Mouse (Mus musculus): Measurements from ENCODE around the gene Cobl. TPM values are rescaled to one million over a fixed set of nuclear protein-coding genes. Genes with fewer than 3 reads are reported as not detected.

The Cobl gene
- polyA plus RNA-seq, 1 experiment from 2014 or later: 7.6 TPM

DNA sequence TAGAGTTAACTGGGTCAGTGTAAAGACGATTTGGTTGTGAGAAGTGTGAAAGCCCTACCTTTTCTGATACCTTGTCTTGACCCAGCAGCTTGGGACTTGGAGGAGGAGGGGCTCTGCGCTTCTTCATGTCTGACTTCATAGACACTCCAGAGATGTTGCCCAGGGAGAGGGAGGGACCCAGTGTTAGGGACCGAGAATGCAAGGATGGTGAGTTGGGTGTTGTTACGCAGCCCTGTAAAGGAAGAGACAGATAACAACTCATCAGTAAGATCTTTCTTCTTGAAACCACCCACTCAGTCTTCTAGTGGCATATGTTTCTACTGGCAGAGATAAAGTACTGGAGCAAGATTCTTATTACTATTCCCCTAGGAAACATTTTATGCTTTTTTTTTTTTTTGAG lies 121.1 kb downstream of the Cobl start:
- Histone ChIP-seq H3K4me2 (replicated peaks; ENCODE audit: low read depth, low read length) (no peak overlapping the region), H3K4me1 (ENCODE audit: insufficient read depth, low read length) (no peaks in the 10 kb centered on the region), H3K27me3 (ENCODE audit: insufficient read depth, low read length) (no peaks in the 10 kb centered on the region), H3K36me3 (ENCODE audit: insufficient read depth, low read length) (no peaks in the 10 kb centered on the region), H3K27ac (ENCODE audit: low read length) (no peak overlapping the region), H3K9ac (replicated peaks; ENCODE audit: low read length) (no peak overlapping the region), H3K4me3 (ENCODE audit: low read length) (no peak overlapping the region), H3K9me3 (ENCODE audit: low read length) (no peaks in the 10 kb centered on the region)
- no peak for ATAC-seq (ENCODE audit: low FRiP score, low TSS enrichment)
- 86% methylated on average over 4 of the region's 4 CpGs for WGBS

DNA sequence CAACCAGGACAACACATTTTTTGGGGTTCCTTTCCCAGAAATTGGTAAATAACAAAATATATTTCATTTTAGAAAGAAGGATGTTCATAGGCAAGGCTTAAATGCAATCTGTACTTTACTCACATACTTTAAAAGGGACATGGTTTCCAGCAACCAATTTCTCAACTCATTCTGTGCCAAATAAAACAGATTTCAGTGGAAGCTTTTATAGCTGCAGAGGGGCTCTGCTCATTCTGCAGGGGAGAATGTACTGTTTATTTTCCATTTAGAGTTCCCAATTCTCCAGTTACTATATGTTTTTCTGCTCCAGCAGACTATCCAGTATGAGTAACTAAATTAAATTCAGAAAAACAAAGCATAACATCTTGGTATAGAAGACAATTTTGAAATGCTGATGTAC lies 124.1 kb downstream of the Cobl start:
- Histone ChIP-seq H3K4me3 (ENCODE audit: low read length) (no peak overlapping the region), H3K27ac (ENCODE audit: low read length) (no peak overlapping the region), H3K9me3 (ENCODE audit: low read length) (no peaks in the 10 kb centered on the region), H3K27me3 (ENCODE audit: insufficient read depth, low read length) (no peaks in the 10 kb centered on the region), H3K4me1 (ENCODE audit: insufficient read depth, low read length) (no peaks in the 10 kb centered on the region), H3K9ac (replicated peaks; ENCODE audit: low read length) (no peak overlapping the region), H3K36me3 (ENCODE audit: insufficient read depth, low read length) (no peaks in the 10 kb centered on the region), H3K4me2 (replicated peaks; ENCODE audit: low read depth, low read length) (no peak overlapping the region)
- no peak for ATAC-seq (ENCODE audit: low FRiP score, low TSS enrichment)

- peak overlapping the region; percentile 57 for H3K27ac ChIP-seq (ENCODE audit: low read length)
- H3K27me3 ChIP-seq (ENCODE audit: insufficient read depth, low read length): no peaks in the 10 kb centered on the region
- H3K4me3 ChIP-seq (ENCODE audit: low read length): no peak overlapping the region
- peaks cover 7% of the 10 kb centered on the region for H3K4me1 ChIP-seq (ENCODE audit: insufficient read depth, low read length)
- H3K4me2 ChIP-seq (replicated peaks; ENCODE audit: low read depth, low read length): no peak overlapping the region
- H3K9me3 ChIP-seq (ENCODE audit: low read length): peaks cover 3% of the 10 kb centered on the region; the same call in 1 of the 2 replicates
- ATAC-seq (ENCODE audit: low FRiP score, low TSS enrichment): peak; percentile 78; the same call in 1 of the 2 replicates
- H3K9ac ChIP-seq (replicated peaks; ENCODE audit: low read length): no peak overlapping the region
- H3K36me3 ChIP-seq (ENCODE audit: insufficient read depth, low read length): no peaks in the 10 kb centered on the region
- 46% methylated on average over 12 of the region's 12 CpGs for WGBS
These were observed 128.6 kb downstream of the Cobl start for GRCm38 (mm10) chr11:12336145-12336544.

- H3K27ac ChIP-seq (ENCODE audit: low read length): peak overlapping the region; percentile 86
- no peaks in the 10 kb centered on the region for H3K27me3 ChIP-seq (ENCODE audit: insufficient read depth, low read length)
- no peaks in the 10 kb centered on the region for H3K36me3 ChIP-seq (ENCODE audit: insufficient read depth, low read length)
- H3K4me1 ChIP-seq (ENCODE audit: insufficient read depth, low read length): peaks cover 7% of the 10 kb centered on the region
- peaks cover 3% of the 10 kb centered on the region; the same call in 1 of the 2 replicates for H3K9me3 ChIP-seq (ENCODE audit: low read length)
- no peak overlapping the region for H3K4me3 ChIP-seq (ENCODE audit: low read length)
- WGBS: 48% methylated on average over 2 of the region's 2 CpGs
- H3K4me2 ChIP-seq (replicated peaks; ENCODE audit: low read depth, low read length): no peak overlapping the region
- ATAC-seq (ENCODE audit: low FRiP score, low TSS enrichment): peak; percentile 94
- H3K9ac ChIP-seq (replicated peaks; ENCODE audit: low read length): 0 out of 2 replicates have a peak overlapping the region, but pooled peaks have one; percentile 16
These were observed 132.8 kb downstream of the Cobl start for GRCm38 (mm10) chr11:12331997-12332396.

DNA sequence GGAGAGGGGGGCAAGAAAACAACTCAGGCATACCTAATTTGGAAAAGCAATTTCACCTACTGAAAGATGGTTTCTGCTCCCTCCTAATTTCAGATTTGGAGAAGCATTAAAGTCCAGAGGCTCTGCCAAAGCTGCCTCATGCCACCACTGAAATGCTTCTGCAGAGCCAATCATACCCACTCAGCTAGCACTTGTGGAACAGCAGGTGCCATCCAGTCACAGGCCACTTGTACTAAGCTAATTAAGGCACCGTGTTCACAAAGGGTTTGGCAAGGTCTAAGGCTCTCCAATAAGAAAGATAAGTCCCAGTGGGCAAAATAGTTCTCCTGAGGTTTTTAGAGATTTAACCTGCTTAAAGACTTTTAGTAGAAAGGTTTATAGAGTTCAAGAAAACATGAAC lies 143.3 kb downstream of the Cobl start:
- no peak overlapping the region for H3K9ac ChIP-seq (replicated peaks; ENCODE audit: low read length)
- no peak overlapping the region for H3K4me2 ChIP-seq (replicated peaks; ENCODE audit: low read depth, low read length)
- no peaks in the 10 kb centered on the region for H3K36me3 ChIP-seq (ENCODE audit: insufficient read depth, low read length)
- H3K27me3 ChIP-seq (ENCODE audit: insufficient read depth, low read length): no peaks in the 10 kb centered on the region
- no peak for ATAC-seq (ENCODE audit: low FRiP score, low TSS enrichment)
- H3K27ac ChIP-seq (ENCODE audit: low read length): no peak overlapping the region
- no peaks in the 10 kb centered on the region for H3K9me3 ChIP-seq (ENCODE audit: low read length)
- 76% methylated on average over 1 of the region's 1 CpGs for WGBS
- no peaks in the 10 kb centered on the region for H3K4me1 ChIP-seq (ENCODE audit: insufficient read depth, low read length)
- H3K4me3 ChIP-seq (ENCODE audit: low read length): no peak overlapping the region

GRCm38 (mm10) chr11:12319318-12319717 lies 145.4 kb downstream of the Cobl start:
- Histone ChIP-seq H3K9ac (replicated peaks; ENCODE audit: low read length) (no peak overlapping the region), H3K4me3 (ENCODE audit: low read length) (no peak overlapping the region), H3K4me1 (ENCODE audit: insufficient read depth, low read length) (peaks cover 6% of the 10 kb centered on the region; the same call in 1 of the 2 replicates), H3K27ac (ENCODE audit: low read length) (no peak overlapping the region), H3K9me3 (ENCODE audit: low read length) (no peaks in the 10 kb centered on the region), H3K36me3 (ENCODE audit: insufficient read depth, low read length) (no peaks in the 10 kb centered on the region), H3K4me2 (replicated peaks; ENCODE audit: low read depth, low read length) (no peak overlapping the region), H3K27me3 (ENCODE audit: insufficient read depth, low read length) (no peaks in the 10 kb centered on the region)
- ATAC-seq (ENCODE audit: low FRiP score, low TSS enrichment): peak; percentile 19; the same call in 1 of the 2 replicates
- WGBS: 84% methylated on average over 3 of the region's 3 CpGs

DNA sequence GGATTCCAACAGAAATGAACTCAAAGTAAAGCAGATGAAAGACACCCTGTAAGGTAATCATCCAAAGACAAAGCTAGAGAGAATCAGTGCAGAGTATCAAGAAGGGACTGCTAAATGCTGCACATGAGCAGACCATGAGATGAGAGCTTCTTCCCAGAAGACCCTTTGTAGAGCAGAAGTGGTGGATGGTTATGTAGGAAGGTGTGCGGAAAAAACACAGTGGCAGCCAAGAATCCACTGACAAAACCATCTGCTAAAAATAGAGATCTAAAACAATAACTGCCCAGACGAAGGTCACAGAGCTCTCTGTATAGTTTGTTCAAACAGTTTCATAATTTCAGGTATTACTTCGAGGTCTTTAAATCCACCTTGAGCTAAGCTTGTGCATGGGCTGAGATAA lies 149.1 kb downstream of the Cobl start:
- Histone ChIP-seq H3K36me3 (ENCODE audit: insufficient read depth, low read length) (no peaks in the 10 kb centered on the region), H3K9ac (replicated peaks; ENCODE audit: low read length) (no peak overlapping the region), H3K27ac (ENCODE audit: low read length) (no peak overlapping the region), H3K9me3 (ENCODE audit: low read length) (no peaks in the 10 kb centered on the region), H3K4me2 (replicated peaks; ENCODE audit: low read depth, low read length) (no peak overlapping the region), H3K4me3 (ENCODE audit: low read length) (no peak overlapping the region), H3K27me3 (ENCODE audit: insufficient read depth, low read length) (no peaks in the 10 kb centered on the region), H3K4me1 (ENCODE audit: insufficient read depth, low read length) (peaks cover 6% of the 10 kb centered on the region; the same call in 1 of the 2 replicates)
- 79% methylated on average over 3 of the region's 3 CpGs for WGBS
- no peak for ATAC-seq (ENCODE audit: low FRiP score, low TSS enrichment)

DNA sequence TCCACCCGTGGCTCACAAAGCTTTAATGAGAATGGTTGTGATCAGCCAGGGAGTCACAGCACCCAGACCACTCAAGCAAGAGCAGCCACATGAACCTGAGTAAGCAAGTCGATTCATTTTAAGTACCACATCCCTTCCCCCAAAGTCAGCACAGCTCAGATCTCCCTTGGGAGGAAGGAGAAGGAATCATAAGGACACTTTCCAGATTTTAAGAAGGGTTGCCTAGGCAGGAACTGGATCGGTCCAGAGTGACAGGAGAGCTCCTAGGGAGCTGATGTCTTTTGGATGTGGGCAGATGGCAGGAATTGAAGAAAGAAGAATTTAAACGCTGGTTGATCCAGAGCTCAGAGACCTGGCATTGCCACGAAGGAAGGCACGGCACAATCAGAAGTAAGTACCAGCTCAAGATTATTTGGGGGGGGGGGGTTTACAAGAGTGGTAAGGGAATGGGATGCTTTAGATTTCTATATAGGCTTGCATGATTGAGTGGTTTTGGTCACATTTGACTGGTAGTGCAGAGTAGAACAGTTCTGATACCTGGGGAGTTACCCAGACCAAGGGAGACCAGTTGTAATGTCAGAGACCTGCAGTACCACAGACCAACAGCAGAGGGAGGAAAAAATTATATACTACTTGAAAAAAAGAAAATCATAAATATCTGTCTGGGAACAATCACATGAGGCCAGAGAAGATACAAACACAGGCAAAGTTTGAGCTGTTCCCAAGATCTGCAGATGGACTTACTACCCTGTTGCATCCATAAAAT lies 150.3 kb downstream of the Cobl start:
- Histone ChIP-seq H3K27me3 (ENCODE audit: insufficient read depth, low read length) (no peaks in the 10 kb centered on the region), H3K9me3 (ENCODE audit: low read length) (no peaks in the 10 kb centered on the region), H3K27ac (ENCODE audit: low read length) (no peak overlapping the region), H3K4me1 (ENCODE audit: insufficient read depth, low read length) (peaks cover 6% of the 10 kb centered on the region; the same call in 1 of the 2 replicates), H3K4me3 (ENCODE audit: low read length) (no peak overlapping the region), H3K9ac (replicated peaks; ENCODE audit: low read length) (no peak overlapping the region), H3K4me2 (replicated peaks; ENCODE audit: low read depth, low read length) (no peak overlapping the region), H3K36me3 (ENCODE audit: insufficient read depth, low read length) (no peaks in the 10 kb centered on the region)
- WGBS: 78% methylated on average over 6 of the region's 6 CpGs
- peak; percentile 61; the same call in 1 of the 2 replicates for ATAC-seq (ENCODE audit: low FRiP score, low TSS enrichment)

- no peaks in the 10 kb centered on the region for H3K36me3 ChIP-seq (ENCODE audit: insufficient read depth, low read length)
- 77% methylated on average over 6 of the region's 6 CpGs for WGBS
- peak overlapping the region; percentile 51; the same call in 1 of the 2 replicates for H3K27ac ChIP-seq (ENCODE audit: low read length)
- no peaks in the 10 kb centered on the region for H3K9me3 ChIP-seq (ENCODE audit: low read length)
- no peaks in the 10 kb centered on the region for H3K27me3 ChIP-seq (ENCODE audit: insufficient read depth, low read length)
- no peak overlapping the region for H3K9ac ChIP-seq (replicated peaks; ENCODE audit: low read length)
- ATAC-seq (ENCODE audit: low FRiP score, low TSS enrichment): no peak
- H3K4me3 ChIP-seq (ENCODE audit: low read length): no peak overlapping the region
- peaks cover 6% of the 10 kb centered on the region; the same call in 1 of the 2 replicates for H3K4me1 ChIP-seq (ENCODE audit: insufficient read depth, low read length)
- H3K4me2 ChIP-seq (replicated peaks; ENCODE audit: low read depth, low read length): no peak overlapping the region
These were observed 153.3 kb downstream of the Cobl start for GRCm38 (mm10) chr11:12311419-12311818.

DNA sequence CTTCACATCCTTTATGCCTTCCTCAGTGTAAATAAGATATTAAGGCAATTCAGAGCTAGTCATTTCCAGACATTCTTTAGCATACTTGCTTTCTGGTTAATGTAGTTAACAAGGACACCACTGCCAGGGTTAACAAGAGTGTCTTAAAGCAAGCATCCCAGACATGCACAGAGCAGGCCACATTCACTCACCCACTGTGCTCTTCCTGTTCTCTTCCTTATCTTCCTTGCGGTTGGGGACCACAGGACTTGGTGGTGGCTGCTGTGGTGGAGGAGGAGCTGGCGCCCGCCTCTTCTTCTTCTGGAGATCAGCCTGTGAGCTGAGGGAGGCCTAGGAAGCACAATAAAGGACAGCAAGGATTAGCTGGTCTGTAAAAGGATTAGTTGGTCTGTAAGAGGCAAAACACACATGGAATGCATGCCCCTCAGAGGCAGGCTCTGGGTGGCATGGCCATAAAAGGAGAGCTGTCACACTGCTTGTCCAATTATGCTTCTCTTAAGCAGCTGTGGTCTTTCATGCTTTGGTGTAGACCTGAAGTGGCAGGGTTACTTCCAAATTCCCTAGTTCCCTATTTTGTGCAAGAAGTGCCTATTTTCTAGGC lies 155.2 kb downstream of the Cobl start:
- WGBS: 71% methylated on average over 3 of the region's 3 CpGs
- no peak overlapping the region for H3K4me3 ChIP-seq (ENCODE audit: low read length)
- H3K36me3 ChIP-seq (ENCODE audit: insufficient read depth, low read length): no peaks in the 10 kb centered on the region
- no peaks in the 10 kb centered on the region for H3K9me3 ChIP-seq (ENCODE audit: low read length)
- no peaks in the 10 kb centered on the region for H3K4me1 ChIP-seq (ENCODE audit: insufficient read depth, low read length)
- H3K4me2 ChIP-seq (replicated peaks; ENCODE audit: low read depth, low read length): no peak overlapping the region
- no peak overlapping the region for H3K27ac ChIP-seq (ENCODE audit: low read length)
- ATAC-seq (ENCODE audit: low FRiP score, low TSS enrichment): no peak
- H3K27me3 ChIP-seq (ENCODE audit: insufficient read depth, low read length): no peaks in the 10 kb centered on the region
- H3K9ac ChIP-seq (replicated peaks; ENCODE audit: low read length): no peak overlapping the region
